Mouse (Mus musculus) kidney, adult 2 months (tissue): ENCODE measurements around the gene Col4a1.

Experiments
- CTCF ChIP-seq: fragments of 200-500 bp; conservative IDR thresholded peaks from 2 replicates; pipeline ENCODE4 v1.5.1; 2011; ENCODE audit warnings: low read depth, mild to moderate bottlenecking, control low read depth, low read length, moderate library complexity, mixed read lengths; ENCODE audit not compliant: insufficient read depth, insufficient read length
- POLR2A ChIP-seq: fragments of 200-500 bp; IDR thresholded peaks from one replicate; pipeline ENCODE4 v1.6.1; 2011; ENCODE audit warnings: low read depth, low read length, control low read depth

DNA sequence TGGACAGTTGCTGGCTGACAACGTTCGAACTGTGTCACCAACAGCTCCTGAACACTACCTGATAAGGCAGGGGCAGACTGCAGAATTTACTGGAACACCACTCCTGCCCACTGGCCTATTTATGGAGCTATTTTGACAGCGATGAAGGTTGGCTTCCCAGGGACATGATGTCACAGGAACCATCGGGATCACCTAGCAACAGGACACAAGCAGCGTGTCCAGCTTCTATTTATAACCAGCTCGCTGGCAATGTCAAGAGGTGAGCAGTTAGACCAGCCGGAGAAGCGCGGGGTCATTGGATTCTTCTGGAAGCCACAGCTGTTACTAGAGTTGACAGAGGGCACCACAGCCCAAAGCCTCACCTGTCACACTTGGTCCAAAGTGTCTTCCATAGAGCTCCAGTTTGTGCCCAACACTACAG is 129.0 kb downstream of the Col4a1 start:
- TF ChIP-seq POLR2A (no peak), CTCF (no peak)
